Mouse (Mus musculus): ENCODE results near the gene Ntm.

GRCm38 (mm10) chr9:29197046-29197445 is 765.9 kb downstream of the Ntm start:
- TF ChIP-seq CTCF (IDR thresholded peaks at IDR 0.05) = no peak
- no peak for TF ChIP-seq EP300 (IDR thresholded peaks at IDR 0.05)
